In genomic region chr16:88087280-88087679, GRCm38 (mm10) we compare ENCODE assay signal across 17 mouse cellular contexts.
A peak's percentile ranks its signal among the peaks of the same experiment; 100 is the strongest.
DNase-seq lines count a peak whose midpoint lies in the region; ATAC-seq and TF ChIP-seq lines count a peak whose summit lies in the region.
"Had no signal": no experiment of that assay in that cellular context is flagged by ENCODE, and none has a peak within 500 bp of the region (broad histone marks: within the 10 kb centered on the region; RNA-seq: fewer than 3 reads in every experiment).

No protein-coding gene starts in this region.

- no peak overlapping the region for H3K9ac ChIP-seq in midbrain, embryonic 13.5 days (replicated peaks)
- H3K9ac ChIP-seq in midbrain, embryonic 16.5 days (ENCODE audit: low read depth, low read length), result no peak overlapping the region
- H3K9ac ChIP-seq in hindbrain, postnatal 0 days (replicated peaks; ENCODE audit: low read length), result no peak overlapping the region
- H3K9ac ChIP-seq: limb, embryonic 13.5 days; liver, embryonic 15.5 days; midbrain, embryonic 12.5 days had no signal

- H3K4me1 ChIP-seq in midbrain, embryonic 13.5 days (replicated peaks), result peaks cover 11% of the 10 kb centered on the region
- H3K4me1 ChIP-seq in midbrain, embryonic 16.5 days (ENCODE audit: control insufficient read depth, insufficient read depth, low read length), result peaks cover 2% of the 10 kb centered on the region; the same call in 1 of the 2 replicates
- no peaks in the 10 kb centered on the region for H3K4me1 ChIP-seq in hindbrain, postnatal 0 days (ENCODE audit: insufficient read depth, low read length)
- H3K4me1 ChIP-seq: limb, embryonic 13.5 days; liver, embryonic 15.5 days; midbrain, embryonic 12.5 days had no signal

- DNase-seq in cerebellum, postnatal 25 days, result peak; percentile 12 to 28
- no peak for DNase-seq in cerebellum, adult 8-10 months
- DNase-seq in brain, embryonic 14.5 days (ENCODE audit: low read depth), result peak; percentile 68
- peak; percentile 63 for DNase-seq in hindbrain, postnatal 0 days (ENCODE audit: low spot score)
- DNase-seq in gastrocnemius, postnatal 36 days, result no peak
- DNase-seq: cerebellum, adult 11 months; embryo, embryonic 11 days; heart, adult 18-20 months; lung, postnatal 14 days had no signal

- H3K27ac ChIP-seq in midbrain, embryonic 13.5 days, result no peak overlapping the region
- H3K27ac ChIP-seq in midbrain, embryonic 16.5 days (ENCODE audit: low read length), result no peak overlapping the region
- H3K27ac ChIP-seq in hindbrain, postnatal 0 days, result no peak overlapping the region
- H3K27ac ChIP-seq: limb, embryonic 13.5 days; liver, embryonic 15.5 days; midbrain, embryonic 12.5 days had no signal

- no peak overlapping the region for H3K4me3 ChIP-seq in midbrain, embryonic 13.5 days (replicated peaks)
- no peak overlapping the region for H3K4me3 ChIP-seq in midbrain, embryonic 16.5 days (ENCODE audit: low read depth, low read length)
- H3K4me3 ChIP-seq in hindbrain, postnatal 0 days (ENCODE audit: low read length), result no peak overlapping the region
- H3K4me3 ChIP-seq: limb, embryonic 13.5 days; liver, embryonic 15.5 days; midbrain, embryonic 12.5 days had no signal

- no peak for TF ChIP-seq CTCF in brain, embryonic 14.5 days (IDR thresholded peaks at IDR 0.05; ENCODE audit: borderline replicate concordance, extremely low read depth, insufficient read depth, insufficient read length)
- TF ChIP-seq CTCF in hindbrain, postnatal 0 days (IDR thresholded peaks at IDR 0.05; ENCODE audit: low read depth), result no peak

- no peak overlapping the region for H3K4me2 ChIP-seq in midbrain, embryonic 13.5 days (replicated peaks)
- no peak overlapping the region for H3K4me2 ChIP-seq in midbrain, embryonic 16.5 days (ENCODE audit: low read length)
- H3K4me2 ChIP-seq in hindbrain, postnatal 0 days (ENCODE audit: low read depth, low read length), result no peak overlapping the region
- H3K4me2 ChIP-seq: limb, embryonic 13.5 days; liver, embryonic 15.5 days; midbrain, embryonic 12.5 days had no signal

- H3K27me3 ChIP-seq in midbrain, embryonic 13.5 days, result no peaks in the 10 kb centered on the region
- no peaks in the 10 kb centered on the region for H3K27me3 ChIP-seq in midbrain, embryonic 16.5 days (ENCODE audit: control insufficient read depth, insufficient read depth, low read depth, low read length)
- H3K27me3 ChIP-seq in hindbrain, postnatal 0 days (ENCODE audit: insufficient read depth, low read length), result no peaks in the 10 kb centered on the region
- H3K27me3 ChIP-seq: limb, embryonic 13.5 days; liver, embryonic 15.5 days; midbrain, embryonic 12.5 days; Patski had no signal

- H3K9me3 ChIP-seq in midbrain, embryonic 13.5 days, result no peaks in the 10 kb centered on the region
- H3K9me3 ChIP-seq in midbrain, embryonic 16.5 days (replicated peaks; ENCODE audit: control insufficient read depth, low read length, poor library complexity, severe bottlenecking), result no peaks in the 10 kb centered on the region
- no peaks in the 10 kb centered on the region for H3K9me3 ChIP-seq in hindbrain, postnatal 0 days (ENCODE audit: low read length)
- H3K9me3 ChIP-seq: limb, embryonic 13.5 days; liver, embryonic 15.5 days; midbrain, embryonic 12.5 days had no signal

- WGBS in midbrain, embryonic 13.5 days, result 70% methylated on average over 7 of the region's 7 CpGs
- WGBS in midbrain, embryonic 16.5 days, result 50% methylated on average over 7 of the region's 7 CpGs
- WGBS in hindbrain, postnatal 0 days, result 29% methylated on average over 7 of the region's 7 CpGs

- no peaks in the 10 kb centered on the region for H3K36me3 ChIP-seq in midbrain, embryonic 13.5 days
- H3K36me3 ChIP-seq in midbrain, embryonic 16.5 days (ENCODE audit: control insufficient read depth, insufficient read depth, low read length), result no peaks in the 10 kb centered on the region
- no peaks in the 10 kb centered on the region for H3K36me3 ChIP-seq in hindbrain, postnatal 0 days (ENCODE audit: insufficient read depth, low read length)
- H3K36me3 ChIP-seq: limb, embryonic 13.5 days; liver, embryonic 15.5 days; midbrain, embryonic 12.5 days had no signal

- TF ChIP-seq POLR2A in brain, embryonic 14.5 days (IDR thresholded peaks at IDR 0.05; ENCODE audit: borderline replicate concordance, extremely low read depth, insufficient read depth, insufficient read length, poor library complexity, severe bottlenecking), result no peak

- ATAC-seq in midbrain, embryonic 13.5 days, result peak; percentile 60
- ATAC-seq in midbrain, embryonic 16.5 days, result no peak
- 0 out of 2 replicates have a peak, but pooled peaks have one; percentile 47 for ATAC-seq in hindbrain, postnatal 0 days
- no peak for ATAC-seq in monocyte, adult 5-6 weeks (replicated peaks; ENCODE audit: insufficient number of reproducible peaks, low FRiP score, low TSS enrichment, poor library complexity, severe bottlenecking)
- ATAC-seq: inflammation-experienced regulatory T-cells, adult 6 months; Patski had no signal

- intact Hi-C loops in gastrocnemius, postnatal 36 days (cut with DNase I), result no loop called here

Comparison
In these comparisons a context has a peak if more than half of its experiments do, and no peak if none do; other contexts are left out.
1. DNase-seq: peak in cerebellum, postnatal 25 days (2 of 2), brain, embryonic 14.5 days (single experiment) and hindbrain, postnatal 0 days (single experiment); none in cerebellum, adult 8-10 months (single experiment) and gastrocnemius, postnatal 36 days (0 of 2).
2. ATAC-seq: peak in midbrain, embryonic 13.5 days (single experiment) and hindbrain, postnatal 0 days (single experiment); none in midbrain, embryonic 16.5 days (single experiment) and monocyte, adult 5-6 weeks (single experiment).